Mouse (Mus musculus) forebrain, embryonic 10.5 days (tissue): Measurements from ENCODE around the gene Slc16a8. TPM values are rescaled to one million over a fixed set of nuclear protein-coding genes. Genes with fewer than 3 reads are reported as not detected.

Experiments used
- DNase-seq: peaks from one replicate; pipeline ENCODE4 v3.0.0-alpha.2; 2017; ENCODE audit warnings: low spot score; ENCODE audit errors: extremely low spot score
- H3K27ac ChIP-seq: fragments of 300-500 bp; sonication (generic); 2 replicates; pipeline ENCODE4 v1.5.1; 2016; ENCODE audit warnings: mild to moderate bottlenecking
- H3K27me3 ChIP-seq: fragments of 300-500 bp; sonication (generic); 2 replicates; pipeline ENCODE4 v1.6.1; 2016; ENCODE audit warnings: mild to moderate bottlenecking; ENCODE audit not compliant: poor library complexity, severe bottlenecking
- H3K36me3 ChIP-seq: fragments of 300-500 bp; sonication (generic); replicated peaks from 2 replicates; pipeline ENCODE4 v1.6.1; 2016; ENCODE audit warnings: mild to moderate bottlenecking, moderate library complexity
- H3K4me1 ChIP-seq: fragments of 300-500 bp; sonication (generic); 2 replicates; pipeline ENCODE4 v1.6.1; 2016
- H3K4me3 ChIP-seq: fragments of 300-500 bp; sonication (generic); 2 replicates; pipeline ENCODE4 v1.5.1; 2016; ENCODE audit warnings: mild to moderate bottlenecking, moderate library complexity
- H3K9me3 ChIP-seq: fragments of 300-500 bp; sonication (generic); 2 replicates; pipeline ENCODE4 v1.6.1; 2016; ENCODE audit warnings: mild to moderate bottlenecking, moderate library complexity
- whole genome bisulfite sequencing: fragments of 180-500 bp; shearing (Covaris S2); methylation state at CpG from one replicate; pipeline ENCODE4 v1.1.7; 2016; 5-methylcytosine and 5-hydroxymethylcytosine counted together
- polyA plus RNA-seq: library from polyadenylated mRNA; unstranded; fragments of >200 nt; fragmentation: Nextera tagmentation; extraction: Ambion mirVana; gene quantifications from 2 replicates; pipeline ENCODE4 v1.2.1, GENCODE M21; 2016

The Slc16a8 gene
- polyA plus RNA-seq, 1 experiment from 2014 or later: not detected

DNA sequence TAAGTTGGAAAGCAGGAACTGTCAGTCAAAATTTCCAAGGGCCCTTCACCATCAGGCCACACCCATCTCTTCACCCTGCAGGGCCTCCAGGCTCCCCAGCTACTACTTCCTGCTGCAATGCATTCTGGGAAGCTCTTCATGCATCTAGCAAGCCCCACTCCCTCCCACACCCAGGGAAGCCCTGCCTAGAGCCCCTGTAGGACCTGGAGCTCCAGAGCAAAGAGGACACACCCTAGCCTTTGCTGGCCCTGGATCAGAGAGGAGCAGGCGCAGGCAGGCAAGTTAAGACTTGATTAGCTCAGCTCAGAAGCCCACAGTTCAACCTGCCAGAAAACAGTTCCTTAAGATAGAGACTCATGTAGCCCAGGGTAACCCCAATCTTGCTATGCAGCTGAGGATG, 26.8 kb upstream of the Slc16a8 start:
- H3K27me3 ChIP-seq: no peaks in the 10 kb centered on the region
- WGBS: 90% methylated on average over 1 of the region's 1 CpGs
- DNase-seq: peak; percentile 31
- H3K9me3 ChIP-seq: no peaks in the 10 kb centered on the region
- H3K4me1 ChIP-seq: peaks cover 8% of the 10 kb centered on the region
- 0 out of 2 replicates have a peak overlapping the region, but pooled peaks have one; percentile 15 for H3K27ac ChIP-seq
- H3K4me3 ChIP-seq: no peak overlapping the region
- peaks cover 4% of the 10 kb centered on the region; the same call in 1 of the 2 replicates for H3K36me3 ChIP-seq

DNA sequence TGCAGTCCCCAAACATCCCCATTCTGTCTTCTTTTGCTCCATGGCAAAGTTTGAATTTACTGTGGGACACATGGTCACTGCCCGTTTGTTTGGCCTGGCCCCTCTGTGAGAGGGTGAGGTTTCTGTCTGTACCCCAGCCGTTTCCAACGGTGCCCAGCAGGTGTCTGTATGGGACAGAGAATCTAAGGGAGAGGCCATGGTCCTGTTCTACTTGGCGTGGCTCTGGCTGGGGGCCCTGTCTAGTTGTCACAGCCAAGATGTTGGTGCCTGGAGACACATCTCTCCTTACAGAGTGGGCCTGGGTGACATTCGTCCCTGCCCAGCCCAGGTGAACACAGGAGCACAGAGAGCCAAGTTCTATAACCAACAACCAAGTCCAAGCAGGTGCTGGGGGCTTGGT, 26.3 kb upstream of the Slc16a8 start:
- H3K36me3 ChIP-seq: no peaks in the 10 kb centered on the region
- H3K27me3 ChIP-seq: no peaks in the 10 kb centered on the region
- DNase-seq: no peak
- peaks cover 8% of the 10 kb centered on the region for H3K4me1 ChIP-seq
- no peak overlapping the region for H3K27ac ChIP-seq
- H3K4me3 ChIP-seq: no peak overlapping the region
- WGBS: 69% methylated on average over 5 of the region's 5 CpGs
- H3K9me3 ChIP-seq: no peaks in the 10 kb centered on the region

DNA sequence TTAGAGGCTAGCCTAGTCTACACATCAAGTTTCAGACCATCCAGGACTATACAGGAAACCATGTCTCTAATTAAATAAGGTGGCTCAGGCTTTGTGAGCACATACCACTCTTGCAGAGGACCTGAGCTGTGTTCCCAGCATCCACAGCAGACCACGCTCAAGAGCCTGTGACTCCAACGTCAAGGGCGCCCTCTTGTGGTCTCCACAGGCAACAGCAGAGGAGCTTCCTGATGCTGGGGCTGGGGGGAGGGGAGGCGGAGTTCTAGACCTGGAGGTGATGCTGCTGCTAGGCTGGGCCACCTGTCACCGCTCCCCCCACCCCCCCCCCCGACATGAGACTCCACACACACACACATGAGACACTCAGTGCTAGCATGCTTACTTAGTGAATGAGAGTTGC, 25.6 kb upstream of the Slc16a8 start:
- Histone ChIP-seq H3K36me3 (no peaks in the 10 kb centered on the region), H3K27me3 (no peaks in the 10 kb centered on the region), H3K9me3 (no peaks in the 10 kb centered on the region), H3K27ac (no peak overlapping the region), H3K4me1 (peaks cover 4% of the 10 kb centered on the region), H3K4me3 (no peak overlapping the region)
- 19% methylated on average over 6 of the region's 6 CpGs for WGBS
- no peak for DNase-seq

DNA sequence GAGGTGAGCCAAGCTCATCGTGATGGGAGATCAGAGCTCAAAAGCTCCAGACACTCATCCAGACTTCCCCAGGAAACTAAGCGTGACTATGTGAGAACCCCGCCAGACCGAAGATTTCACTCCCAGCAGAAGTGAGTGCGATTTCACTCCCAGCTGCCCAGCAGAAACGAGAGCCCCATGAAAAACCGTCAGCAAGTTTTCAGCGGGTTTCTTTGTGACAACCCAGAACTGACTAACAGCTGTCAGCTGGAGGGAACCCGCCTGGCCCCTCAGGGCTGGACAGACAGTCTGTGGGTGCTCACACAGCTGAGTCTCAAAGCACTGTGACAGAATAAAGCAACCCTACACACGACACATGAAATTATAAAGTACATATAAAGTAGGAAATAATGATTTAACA, 23.2 kb upstream of the Slc16a8 start:
- Histone ChIP-seq H3K27me3 (peaks cover 7% of the 10 kb centered on the region; the same call in 1 of the 2 replicates), H3K27ac (no peak overlapping the region), H3K4me3 (no peak overlapping the region), H3K4me1 (peaks cover 6% of the 10 kb centered on the region), H3K9me3 (no peaks in the 10 kb centered on the region), H3K36me3 (no peaks in the 10 kb centered on the region)
- WGBS: 75% methylated on average over 10 of the region's 10 CpGs
- DNase-seq: no peak

DNA sequence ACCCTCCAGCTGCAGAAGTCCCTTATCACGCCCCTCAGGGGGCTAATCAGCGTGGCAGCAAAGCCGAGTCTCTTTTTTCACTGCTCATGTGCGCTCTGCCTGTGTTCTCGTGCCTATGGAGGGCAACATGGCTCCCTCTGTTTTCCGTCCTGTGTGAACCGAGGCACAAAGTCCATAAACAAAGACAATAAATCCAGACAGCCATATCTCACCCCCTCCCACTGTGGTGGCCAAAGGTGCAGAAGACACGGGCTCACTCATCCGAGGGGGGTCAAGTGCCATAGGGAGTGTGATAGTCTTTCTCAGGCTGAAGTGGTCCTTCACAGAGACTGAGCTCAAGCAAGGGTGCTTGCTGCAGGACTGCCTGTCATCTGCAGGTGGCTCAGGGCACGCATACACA, 18.5 kb upstream of the Slc16a8 start:
- no peak overlapping the region for H3K4me3 ChIP-seq
- H3K27me3 ChIP-seq: peaks cover 38% of the 10 kb centered on the region
- H3K9me3 ChIP-seq: no peaks in the 10 kb centered on the region
- H3K36me3 ChIP-seq: no peaks in the 10 kb centered on the region
- peaks cover 23% of the 10 kb centered on the region for H3K4me1 ChIP-seq
- DNase-seq: no peak
- no peak overlapping the region for H3K27ac ChIP-seq
- WGBS: 71% methylated on average over 10 of the region's 10 CpGs

DNA sequence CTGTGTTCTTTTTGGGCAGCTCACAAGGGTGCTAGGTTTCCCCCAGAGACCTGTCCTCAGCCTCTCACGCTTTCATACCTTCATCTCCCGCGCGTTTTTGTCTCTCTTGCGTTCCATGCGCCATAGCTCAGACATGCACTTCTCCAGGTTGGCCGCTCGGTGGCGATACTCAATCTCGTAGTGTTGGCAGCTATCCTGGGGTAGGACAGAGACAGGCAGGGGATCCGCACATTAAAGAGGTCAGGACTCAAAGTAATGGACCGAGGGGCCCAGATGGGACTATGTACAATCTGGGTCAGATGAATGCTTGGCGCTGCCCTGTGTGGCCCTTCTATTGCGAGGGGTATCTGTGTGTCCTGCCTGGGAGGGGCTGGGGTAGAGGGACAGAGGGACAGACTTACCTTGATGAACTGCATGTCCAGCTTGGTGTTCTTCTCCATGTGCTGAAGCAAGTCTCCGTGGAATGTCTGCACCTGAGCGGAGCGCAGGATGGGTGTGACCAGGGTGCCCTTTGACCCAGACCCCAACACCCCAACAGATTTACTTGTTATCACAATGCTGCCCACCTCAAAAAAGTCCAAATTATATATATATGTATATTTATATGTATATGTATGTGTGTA, 16.7 kb upstream of the Slc16a8 start:
- peaks cover 23% of the 10 kb centered on the region for H3K4me1 ChIP-seq
- 12% methylated on average over 17 of the region's 17 CpGs for WGBS
- H3K27me3 ChIP-seq: peaks cover 43% of the 10 kb centered on the region
- no peaks in the 10 kb centered on the region for H3K36me3 ChIP-seq
- no peaks in the 10 kb centered on the region for H3K9me3 ChIP-seq
- H3K4me3 ChIP-seq: peak overlapping the region; percentile 59
- H3K27ac ChIP-seq: peak overlapping the region; percentile 82
- peak; percentile 75 for DNase-seq

DNA sequence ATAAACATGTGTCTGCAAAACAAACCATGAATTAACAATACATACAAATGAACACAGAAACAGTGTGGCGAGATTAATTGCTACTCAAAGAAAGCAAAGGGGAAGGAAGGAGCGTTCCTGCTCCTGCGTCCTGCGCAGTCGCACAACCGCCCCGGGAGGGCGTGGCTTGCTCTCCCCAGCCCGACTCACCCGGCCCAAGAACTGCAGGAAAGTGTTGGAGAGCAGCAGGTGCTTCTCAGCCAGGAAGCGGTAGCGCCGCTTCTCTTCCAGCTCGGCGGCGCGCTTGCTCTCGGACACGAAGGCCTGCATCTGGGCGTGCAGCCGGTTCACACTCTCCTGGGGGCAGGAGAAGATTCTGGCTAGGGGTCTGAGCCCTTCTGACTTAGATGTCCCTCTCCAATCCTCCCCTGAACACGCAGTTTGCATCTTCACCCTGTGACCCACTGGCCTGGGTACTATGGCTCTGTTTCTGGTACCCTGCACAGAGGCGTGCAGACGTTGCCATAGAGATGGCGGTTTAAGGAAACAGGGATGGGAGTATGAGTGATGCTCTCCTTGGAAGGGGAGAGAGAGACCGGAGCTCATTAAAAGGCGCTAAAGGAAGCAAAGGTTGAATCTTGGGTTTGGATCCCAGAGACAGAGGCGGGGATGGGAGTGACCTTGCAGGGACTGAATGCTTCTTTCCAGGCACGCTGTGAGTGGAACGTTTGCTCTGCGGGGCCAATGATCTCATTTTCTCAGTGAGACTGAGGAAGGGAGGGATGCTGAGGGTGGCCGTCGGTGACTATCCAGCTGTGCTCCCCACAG, 16.0 kb upstream of the Slc16a8 start:
- peaks cover 43% of the 10 kb centered on the region for H3K27me3 ChIP-seq
- DNase-seq: peak; percentile 73
- H3K27ac ChIP-seq: peak overlapping the region; percentile 82
- H3K9me3 ChIP-seq: no peaks in the 10 kb centered on the region
- H3K4me1 ChIP-seq: peaks cover 23% of the 10 kb centered on the region
- H3K36me3 ChIP-seq: no peaks in the 10 kb centered on the region
- 1% methylated on average over 33 of the region's 33 CpGs for WGBS
- peak overlapping the region; percentile 59 for H3K4me3 ChIP-seq

DNA sequence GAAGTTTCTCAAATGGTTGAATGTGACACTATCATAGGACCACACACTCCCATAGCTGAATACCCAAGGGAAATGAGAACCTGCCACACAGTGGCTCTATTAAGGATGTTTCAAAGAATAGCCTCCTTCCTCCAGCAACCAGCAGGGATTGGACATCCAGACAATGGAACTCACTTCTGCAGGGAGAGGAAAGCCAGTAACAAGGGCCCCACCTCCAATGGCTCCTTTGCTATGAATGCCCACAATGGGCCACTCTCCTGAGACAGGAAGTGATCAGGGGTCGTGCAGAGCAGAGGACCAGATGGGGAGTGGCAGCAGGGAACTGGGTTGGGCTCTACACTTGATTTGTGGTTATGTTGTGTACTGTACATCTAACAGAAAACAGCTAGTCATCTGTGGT, 14.0 kb upstream of the Slc16a8 start:
- Histone ChIP-seq H3K27me3 (peaks cover 59% of the 10 kb centered on the region), H3K4me1 (peaks cover 21% of the 10 kb centered on the region), H3K27ac (no peak overlapping the region), H3K9me3 (no peaks in the 10 kb centered on the region), H3K36me3 (no peaks in the 10 kb centered on the region), H3K4me3 (no peak overlapping the region)
- 38% methylated on average over 1 of the region's 1 CpGs for WGBS
- DNase-seq: no peak

DNA sequence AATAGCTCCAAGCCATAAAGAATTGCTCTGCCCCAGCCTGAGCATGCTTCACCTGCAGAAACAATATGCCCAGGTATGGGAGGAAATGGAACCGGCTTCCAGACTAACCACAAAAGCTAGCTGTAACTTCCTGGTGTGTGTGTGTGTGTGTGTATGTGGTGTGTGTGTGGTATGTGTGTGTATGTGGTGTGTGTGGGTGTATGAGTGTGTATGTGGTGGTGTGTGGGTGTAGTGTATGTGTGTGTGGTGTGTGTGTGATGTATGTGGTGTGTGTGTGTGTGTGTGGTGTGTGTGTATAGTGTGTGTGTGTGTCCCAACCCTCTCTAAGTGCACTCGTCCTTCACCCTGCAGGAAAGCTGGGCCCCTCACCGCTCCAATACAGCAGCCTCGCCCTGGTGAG, 10.8 kb upstream of the Slc16a8 start:
- no peak overlapping the region for H3K27ac ChIP-seq
- no peaks in the 10 kb centered on the region for H3K9me3 ChIP-seq
- peaks cover 71% of the 10 kb centered on the region for H3K27me3 ChIP-seq
- no peak overlapping the region for H3K4me3 ChIP-seq
- H3K4me1 ChIP-seq: peaks cover 30% of the 10 kb centered on the region
- H3K36me3 ChIP-seq: no peaks in the 10 kb centered on the region
- 73% methylated on average over 4 of the region's 4 CpGs for WGBS
- DNase-seq: no peak

DNA sequence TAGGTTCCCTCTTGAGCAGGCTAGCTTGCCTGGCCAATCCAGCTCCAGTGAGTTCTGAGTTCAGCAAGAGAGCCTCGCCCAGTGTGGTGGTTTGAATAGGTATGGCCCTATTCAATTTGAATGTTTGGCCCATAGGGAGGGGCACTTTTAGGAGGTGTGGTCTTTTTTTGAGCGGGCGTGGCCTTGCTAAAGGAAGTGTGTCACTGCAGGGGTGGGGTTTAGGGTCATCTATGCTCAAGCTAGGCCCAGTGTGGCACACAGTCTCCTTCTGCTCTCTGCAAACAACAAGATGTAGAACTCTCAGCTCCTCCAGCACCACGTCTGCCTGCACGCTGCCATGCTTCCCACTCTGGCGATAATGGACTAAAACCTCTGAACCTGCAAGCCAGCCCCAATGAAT, 9.2 kb upstream of the Slc16a8 start:
- H3K36me3 ChIP-seq: no peaks in the 10 kb centered on the region
- no peak overlapping the region for H3K27ac ChIP-seq
- WGBS: 91% methylated on average over 6 of the region's 6 CpGs
- peaks cover 29% of the 10 kb centered on the region for H3K4me1 ChIP-seq
- H3K9me3 ChIP-seq: no peaks in the 10 kb centered on the region
- H3K27me3 ChIP-seq: peaks cover 76% of the 10 kb centered on the region
- H3K4me3 ChIP-seq: no peak overlapping the region
- no peak for DNase-seq

DNA sequence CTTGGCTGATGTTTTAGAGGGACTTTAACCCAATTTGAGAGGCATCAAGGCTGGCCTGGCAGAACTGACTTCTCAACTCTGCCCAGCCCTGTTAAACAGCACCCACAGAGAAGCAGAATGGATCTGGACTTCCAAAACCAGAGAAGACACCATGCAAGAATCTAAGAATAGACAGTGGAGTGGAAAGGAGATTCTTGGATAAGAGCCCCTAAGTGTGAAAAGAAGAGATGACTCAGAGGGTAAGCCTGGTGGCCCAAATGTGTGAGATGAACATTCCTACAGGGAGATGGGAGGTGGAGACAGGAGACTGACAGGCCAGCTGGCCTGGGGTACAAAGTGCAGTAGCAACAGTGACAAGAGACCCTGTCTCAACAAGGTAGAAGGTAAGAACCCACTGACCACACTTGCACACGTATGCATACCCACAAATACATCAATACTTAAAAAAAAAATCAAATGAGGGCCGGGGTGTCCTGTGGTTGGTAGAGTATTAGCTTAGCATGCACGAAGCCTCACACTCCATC, 8.3 kb upstream of the Slc16a8 start:
- peaks cover 28% of the 10 kb centered on the region for H3K4me1 ChIP-seq
- H3K4me3 ChIP-seq: no peak overlapping the region
- 89% methylated on average over 3 of the region's 3 CpGs for WGBS
- peaks cover 77% of the 10 kb centered on the region for H3K27me3 ChIP-seq
- H3K9me3 ChIP-seq: no peaks in the 10 kb centered on the region
- H3K27ac ChIP-seq: no peak overlapping the region
- H3K36me3 ChIP-seq: no peaks in the 10 kb centered on the region
- no peak for DNase-seq

DNA sequence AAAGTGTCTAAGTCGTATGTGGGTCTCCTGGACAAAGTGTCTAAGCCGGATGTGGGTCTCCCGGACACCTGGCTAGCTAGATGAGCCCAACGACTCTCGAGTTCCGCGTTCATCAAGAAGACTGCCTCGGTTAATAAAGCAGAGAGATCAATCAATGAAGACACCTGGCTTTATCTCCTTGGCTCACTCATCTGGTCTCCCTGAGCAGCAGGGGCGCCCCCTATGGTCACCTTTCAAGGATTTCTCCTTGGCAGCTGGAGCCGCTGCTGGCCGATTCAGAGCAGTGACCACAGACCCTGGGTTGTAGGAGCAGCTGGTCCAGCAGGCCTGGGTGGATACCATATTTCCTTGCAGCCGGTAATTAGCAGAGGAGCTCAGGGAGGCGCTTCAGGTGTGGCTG, 7.8 kb upstream of the Slc16a8 start:
- Histone ChIP-seq H3K4me1 (peaks cover 28% of the 10 kb centered on the region), H3K27ac (no peak overlapping the region), H3K4me3 (peak overlapping the region; percentile 84), H3K36me3 (no peaks in the 10 kb centered on the region), H3K9me3 (no peaks in the 10 kb centered on the region), H3K27me3 (peaks cover 73% of the 10 kb centered on the region)
- 25% methylated on average over 13 of the region's 13 CpGs for WGBS
- DNase-seq: peak; percentile 46

DNA sequence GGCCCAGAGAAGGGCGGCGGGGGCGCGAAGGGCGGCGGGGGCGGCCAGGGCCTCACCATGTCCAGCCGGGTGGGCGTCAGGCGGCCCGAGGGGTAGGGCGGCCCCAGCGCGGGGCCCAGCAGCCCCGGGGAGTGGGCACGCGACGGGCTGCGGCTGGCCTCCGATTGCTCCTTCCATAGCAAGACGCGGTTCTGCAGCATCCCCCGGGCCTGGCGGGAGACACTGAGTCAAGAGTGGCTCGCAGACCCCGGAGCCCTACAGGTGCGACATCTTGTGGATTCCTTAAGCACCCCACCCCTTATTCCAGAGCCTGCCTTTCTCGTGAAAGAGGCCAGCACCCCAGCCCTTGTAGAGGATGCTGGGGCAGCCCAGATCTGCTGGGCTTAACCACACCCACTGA, 7.2 kb upstream of the Slc16a8 start:
- Histone ChIP-seq H3K36me3 (no peaks in the 10 kb centered on the region), H3K27ac (peak overlapping the region; percentile 83), H3K4me3 (peak overlapping the region; percentile 84), H3K27me3 (peaks cover 73% of the 10 kb centered on the region), H3K9me3 (no peaks in the 10 kb centered on the region), H3K4me1 (peaks cover 28% of the 10 kb centered on the region)
- WGBS: under 1% methylated on average over 18 of the region's 28 CpGs
- DNase-seq: peak; percentile 36
